Mouse (Mus musculus) gastrocnemius, postnatal 25 days (tissue): ENCODE measurements around the gene Higd1c. TPM values are rescaled to one million over a fixed set of nuclear protein-coding genes. Genes with fewer than 3 reads are reported as not detected.
"Not testable (repeated sequence)": the region's sequence is repeated elsewhere in the genome, so short reads cannot be mapped to it uniquely, and the experiment has no call there.

Experiments used
- DNase-seq: peaks from one replicate; pipeline ENCODE4 v3.0.0; 2022
- total RNA-seq, 2 experiments: library from RNA; stranded (reverse); gene quantifications; 1 replicate in 1 of 2; 2 replicates in 1 of 2; pipeline ENCODE4 v1.2.3; 2021

The Higd1c gene
- total RNA-seq, 2 experiments from 2014 or later, result not detected

DNA sequence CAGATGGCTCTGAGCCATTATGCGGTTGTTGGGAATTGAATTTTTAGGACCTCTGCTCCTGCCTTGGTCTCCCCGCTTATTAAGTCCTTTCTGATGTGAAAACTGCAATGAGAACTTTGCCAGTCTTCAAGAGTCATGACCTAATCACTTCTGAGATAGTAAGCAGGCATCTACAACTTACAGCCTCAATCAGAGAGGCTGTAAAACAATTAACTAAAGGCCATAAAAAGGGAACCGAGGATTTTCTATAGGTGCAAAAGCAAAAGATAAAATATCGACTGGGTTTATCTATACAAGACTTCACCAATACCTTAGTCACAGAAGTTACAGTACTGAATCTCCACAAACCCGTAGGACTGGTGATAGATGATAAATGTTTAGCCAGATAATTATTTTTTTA lies 8.5 kb upstream of the Higd1c start:
- no peak for DNase-seq

DNA sequence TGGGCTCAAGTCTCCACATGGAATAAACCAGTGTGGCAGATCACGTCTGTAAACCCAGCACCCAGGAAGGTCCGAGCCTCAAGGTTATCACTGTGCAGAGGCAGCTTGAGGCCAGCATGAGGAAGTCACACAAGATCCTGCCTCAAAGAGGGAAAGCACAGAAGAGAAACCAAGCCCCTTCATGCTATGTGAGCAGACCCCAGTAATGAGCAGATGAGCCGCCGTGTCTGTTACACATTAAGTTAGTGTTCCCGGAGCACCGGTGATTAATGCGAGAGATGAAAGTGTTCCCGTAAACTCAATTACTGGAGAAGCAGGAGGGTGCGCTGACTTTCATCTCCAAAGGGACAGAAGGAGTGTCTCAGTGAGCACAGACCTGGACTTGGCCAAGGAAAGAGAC lies 1.6 kb downstream of the Higd1c start:
- DNase-seq, result not testable (repeated sequence)

- no peak for DNase-seq
These were observed 2.8 kb downstream of the Higd1c start for GRCm38 (mm10) chr15:100367119-100367518.

GRCm38 (mm10) chr15:100375066-100375465 lies 10.7 kb downstream of the Higd1c start:
- DNase-seq, result peak; percentile 23

- DNase-seq, result not testable (repeated sequence)
These were observed 13.6 kb downstream of the Higd1c start for GRCm38 (mm10) chr15:100377847-100378505.

- DNase-seq, result no peak
These were observed 15.3 kb downstream of the Higd1c start for GRCm38 (mm10) chr15:100379658-100380057.

- no peak for DNase-seq
These were observed 15.8 kb downstream of the Higd1c start for GRCm38 (mm10) chr15:100380104-100380503.

DNA sequence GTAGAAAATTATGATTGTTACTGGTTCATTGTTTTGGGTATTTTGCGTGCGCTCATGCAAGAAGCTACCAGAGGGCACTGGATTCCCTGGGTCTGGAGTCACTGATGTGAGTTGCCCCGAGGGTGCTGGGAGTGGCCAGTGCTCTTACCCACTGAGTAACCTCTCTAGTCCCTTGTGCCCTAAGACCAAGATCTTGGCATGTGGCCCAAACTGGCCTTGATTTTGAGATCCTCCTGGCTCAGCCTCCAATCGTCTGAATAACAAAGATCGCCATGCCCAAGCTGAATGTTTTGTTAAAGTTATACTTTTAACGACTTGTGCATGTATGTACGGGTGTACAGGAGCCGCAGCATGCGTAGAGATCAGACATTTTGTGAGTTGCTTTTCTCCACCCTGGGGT lies 21.4 kb downstream of the Higd1c start:
- DNase-seq, result no peak

DNA sequence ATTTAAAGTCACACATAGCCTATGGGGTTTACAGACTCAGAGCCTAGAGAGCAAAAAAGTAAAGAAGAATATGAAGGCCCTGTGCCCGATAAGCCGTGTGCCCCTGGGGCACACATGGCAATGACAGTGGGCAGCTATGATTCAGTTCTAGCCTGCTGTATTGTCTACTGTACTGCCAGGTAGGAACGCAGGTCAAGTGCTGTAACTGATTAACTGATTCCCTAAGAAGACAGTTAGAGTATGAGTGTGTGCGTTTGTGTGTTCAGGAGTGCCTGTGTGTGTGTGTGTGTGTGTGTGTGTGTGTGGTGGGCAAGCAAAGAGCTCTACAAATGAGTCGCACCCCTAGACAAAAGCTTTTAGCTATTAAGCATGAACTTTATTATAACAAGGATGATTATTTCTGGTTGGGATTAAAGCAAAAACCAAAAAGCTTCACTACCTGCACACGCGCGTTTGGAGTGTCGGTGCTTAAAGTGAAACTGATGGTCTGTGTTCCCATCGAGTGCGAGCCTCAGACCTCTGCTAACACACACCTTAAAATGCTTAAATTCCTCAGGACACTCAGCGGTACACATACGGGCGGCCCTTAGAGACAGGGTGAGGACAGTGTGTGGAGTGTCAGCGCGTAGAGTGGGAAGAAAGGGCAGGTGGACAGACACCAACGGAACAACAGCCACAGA lies 23.3 kb downstream of the Higd1c start:
- DNase-seq, result no peak

DNA sequence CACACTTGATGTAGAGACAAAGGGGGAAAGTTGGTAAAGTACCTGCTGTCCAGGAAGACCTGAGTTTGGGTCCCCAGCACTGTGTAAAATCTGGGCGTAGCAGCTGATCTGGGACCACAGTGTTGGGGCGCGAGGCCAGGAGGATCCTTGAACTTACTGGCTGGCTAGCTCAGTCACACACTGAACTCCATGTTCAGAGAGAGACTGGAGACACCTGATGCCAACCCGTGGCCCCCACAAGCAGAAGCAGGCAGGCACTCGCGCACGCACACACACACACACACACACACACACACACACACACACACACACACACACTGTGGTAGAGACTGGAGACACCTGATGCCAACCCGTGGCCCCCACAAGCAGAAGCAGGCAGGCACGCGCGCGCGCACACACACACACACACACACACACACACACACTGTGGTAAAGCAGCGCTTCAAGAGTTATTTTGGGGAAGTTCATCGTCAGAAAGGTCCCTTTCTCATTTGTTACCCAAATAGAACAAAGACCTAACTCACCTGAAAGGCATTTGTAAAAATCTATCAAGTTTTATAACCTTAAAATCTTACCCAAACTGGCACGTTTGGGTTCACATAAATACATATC lies 24.0 kb downstream of the Higd1c start:
- DNase-seq, result no peak

GRCm38 (mm10) chr15:100388886-100389285 lies 24.5 kb downstream of the Higd1c start:
- no peak for DNase-seq

- no peak for DNase-seq
These were observed 26.7 kb downstream of the Higd1c start for GRCm38 (mm10) chr15:100391066-100391465.

GRCm38 (mm10) chr15:100391599-100391998 lies 27.3 kb downstream of the Higd1c start:
- no peak for DNase-seq

GRCm38 (mm10) chr15:100393016-100393415 lies 28.7 kb downstream of the Higd1c start:
- DNase-seq, result no peak

DNA sequence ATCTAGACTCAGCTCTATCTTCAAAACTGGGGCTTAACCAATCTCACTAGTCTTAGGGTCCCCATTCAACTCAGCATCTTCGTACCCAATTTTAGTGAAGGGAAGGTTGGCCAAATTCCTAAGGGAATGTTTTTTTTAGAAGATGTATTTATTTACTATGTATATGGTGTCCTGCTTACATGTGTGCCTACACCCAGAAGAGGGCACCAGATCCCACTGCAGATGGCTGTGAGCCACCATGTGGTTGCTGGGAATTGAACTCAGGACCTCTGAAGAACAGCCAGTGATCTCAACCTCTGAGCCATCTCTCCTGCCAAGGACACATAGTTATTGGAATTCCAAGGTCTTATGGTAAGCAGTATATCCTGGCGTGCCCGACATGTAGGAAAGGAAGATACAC lies 31.2 kb downstream of the Higd1c start:
- no peak for DNase-seq

DNA sequence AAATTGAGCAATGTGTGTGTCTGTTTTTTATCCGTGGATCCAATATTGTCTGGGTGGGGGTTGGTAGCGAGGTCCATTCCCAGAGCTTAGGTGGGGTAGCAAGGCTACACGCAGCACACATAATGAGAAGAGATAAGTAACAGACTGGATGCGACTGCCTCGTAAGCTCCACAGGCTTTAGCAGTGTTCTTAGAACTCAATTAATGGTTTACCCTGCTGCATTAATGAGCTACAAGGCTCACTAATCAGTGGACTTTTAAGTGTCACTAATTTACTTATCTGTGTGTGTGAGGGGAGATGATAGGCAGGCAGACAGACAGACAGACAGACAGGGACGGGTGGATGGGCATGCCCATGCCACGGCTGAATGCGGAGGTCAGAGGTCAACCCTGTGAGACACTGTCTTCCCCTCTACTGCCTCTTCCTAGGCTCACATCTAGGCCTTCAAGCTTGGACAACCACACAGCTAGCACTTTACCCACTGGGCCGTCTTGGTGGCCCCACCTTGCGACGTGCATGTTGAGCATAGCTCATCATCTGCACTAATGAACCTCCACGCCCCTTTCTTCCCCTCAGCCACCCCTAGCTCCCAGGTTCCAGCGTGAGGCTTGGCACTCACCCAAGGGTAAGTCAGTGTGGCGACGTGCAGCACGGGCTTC lies 36.4 kb downstream of the Higd1c start:
- no peak for DNase-seq

DNA sequence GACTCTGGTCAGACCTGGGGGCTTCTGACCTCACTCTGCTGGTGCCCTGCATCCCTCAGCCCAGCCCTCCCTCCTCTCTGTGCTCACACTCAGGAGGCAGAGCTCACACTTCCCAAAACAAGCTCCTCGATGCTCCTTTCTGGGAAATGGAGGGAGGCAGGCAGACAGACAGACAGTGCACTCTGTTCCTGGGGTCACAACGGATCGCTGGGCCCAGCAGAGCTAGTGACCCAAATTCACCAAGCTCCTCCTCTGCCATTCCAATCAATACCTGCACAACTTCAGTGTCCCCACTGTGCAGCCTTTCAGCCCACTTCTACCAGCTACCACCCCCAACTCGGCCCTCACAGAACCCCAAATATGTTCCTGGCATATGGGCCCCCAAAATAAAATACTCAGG lies 37.5 kb downstream of the Higd1c start:
- DNase-seq, result no peak

DNA sequence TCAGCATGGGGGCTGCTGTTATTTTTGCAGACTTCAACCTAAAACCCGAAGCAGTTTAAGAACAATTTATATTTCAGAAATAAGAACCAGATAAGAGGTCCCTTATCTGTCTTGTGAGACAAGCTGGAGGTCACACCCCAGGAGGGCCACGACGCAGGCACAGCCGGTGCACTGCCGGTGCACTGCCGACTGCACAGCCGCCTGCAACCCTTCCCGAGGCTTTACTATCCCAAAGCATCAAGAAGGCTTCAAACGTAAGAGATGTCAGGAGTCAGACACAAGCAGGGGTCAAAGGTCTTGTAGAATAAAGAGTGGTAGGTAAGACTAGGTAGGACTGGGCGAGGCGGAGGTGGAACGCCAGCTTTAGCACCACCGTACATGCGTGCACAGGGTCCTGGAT lies 38.0 kb downstream of the Higd1c start:
- no peak for DNase-seq

DNA sequence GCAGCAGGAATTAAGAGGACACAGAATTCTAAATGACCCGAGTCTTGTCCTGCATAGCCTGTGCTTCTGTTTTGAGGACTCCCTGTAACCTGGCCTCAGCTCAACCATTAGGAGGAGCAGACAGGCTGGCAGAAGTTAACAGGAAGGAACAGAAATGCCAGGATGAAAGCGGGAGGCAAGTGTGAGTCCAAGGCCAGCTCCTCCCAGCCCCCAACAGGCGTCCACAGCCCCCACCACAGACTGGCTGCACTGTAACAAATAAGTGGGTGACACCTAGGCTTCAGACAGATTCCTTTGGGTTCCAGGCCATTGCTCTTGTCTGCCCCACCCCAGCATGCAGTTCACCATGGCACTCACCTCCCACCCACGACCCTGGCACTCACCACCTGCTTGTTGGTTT lies 38.5 kb downstream of the Higd1c start:
- no peak for DNase-seq

- DNase-seq, result no peak
These were observed 39.1 kb downstream of the Higd1c start for GRCm38 (mm10) chr15:100403318-100404000.

GRCm38 (mm10) chr15:100406088-100406487 lies 41.7 kb downstream of the Higd1c start:
- no peak for DNase-seq

DNA sequence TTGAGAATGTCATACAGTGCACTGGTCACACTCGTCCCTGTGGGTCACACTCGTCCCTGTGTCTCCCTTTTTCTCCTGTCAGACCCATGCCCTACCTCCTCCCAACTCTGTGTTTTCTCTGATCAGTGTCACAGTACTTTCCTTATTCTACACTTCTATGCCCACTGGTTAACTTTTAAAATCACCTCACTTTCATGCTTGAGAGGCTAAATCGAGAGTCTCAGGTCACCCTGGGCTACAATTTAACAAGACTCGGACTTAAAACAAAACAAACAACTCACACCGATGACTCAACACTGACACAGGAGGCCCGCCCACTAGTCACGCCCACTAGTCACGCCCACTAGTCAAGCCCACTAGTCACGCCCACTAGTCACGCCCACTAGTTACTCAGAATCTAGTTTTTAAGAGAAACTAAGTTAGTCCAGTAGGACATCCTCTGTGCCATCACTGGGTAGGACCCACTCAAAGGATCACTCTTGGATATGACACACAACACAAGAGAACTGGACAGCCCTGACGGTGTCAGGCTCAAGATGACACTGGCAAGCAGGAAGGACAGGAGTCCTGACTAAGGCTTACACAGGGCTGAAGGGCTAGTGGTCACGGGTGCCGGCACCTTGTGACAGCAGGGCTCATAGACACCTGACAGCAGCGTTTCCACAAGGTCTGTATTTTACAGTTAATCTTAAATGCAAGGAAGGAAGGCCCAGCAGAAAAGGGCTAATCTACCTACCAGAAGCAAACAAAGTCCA lies 46.8 kb downstream of the Higd1c start:
- DNase-seq, result no peak
